Mouse (Mus musculus) stomach, postnatal 0 days (tissue): ENCODE measurements around the gene Wdr5.

Source experiments
- CTCF ChIP-seq: IDR thresholded peaks from 2 replicates; pipeline ENCODE4 v1.5.1; 2016; ENCODE audit warnings: antibody characterized with exemption, low read depth, mild to moderate bottlenecking, moderate library complexity
- EP300 ChIP-seq: optimal IDR thresholded peaks from 2 replicates; pipeline ENCODE3; 2016; ENCODE audit warnings: antibody characterized with exemption

GRCm38 (mm10) chr2:27496391-27497028 lies 18.4 kb upstream of the Wdr5 start:
- TF ChIP-seq CTCF: no peak; the same call in 1 of the 2 replicates
- TF ChIP-seq EP300: no peak
